ENCODE assay signal across 10 mouse cellular contexts in the genomic region with DNA sequence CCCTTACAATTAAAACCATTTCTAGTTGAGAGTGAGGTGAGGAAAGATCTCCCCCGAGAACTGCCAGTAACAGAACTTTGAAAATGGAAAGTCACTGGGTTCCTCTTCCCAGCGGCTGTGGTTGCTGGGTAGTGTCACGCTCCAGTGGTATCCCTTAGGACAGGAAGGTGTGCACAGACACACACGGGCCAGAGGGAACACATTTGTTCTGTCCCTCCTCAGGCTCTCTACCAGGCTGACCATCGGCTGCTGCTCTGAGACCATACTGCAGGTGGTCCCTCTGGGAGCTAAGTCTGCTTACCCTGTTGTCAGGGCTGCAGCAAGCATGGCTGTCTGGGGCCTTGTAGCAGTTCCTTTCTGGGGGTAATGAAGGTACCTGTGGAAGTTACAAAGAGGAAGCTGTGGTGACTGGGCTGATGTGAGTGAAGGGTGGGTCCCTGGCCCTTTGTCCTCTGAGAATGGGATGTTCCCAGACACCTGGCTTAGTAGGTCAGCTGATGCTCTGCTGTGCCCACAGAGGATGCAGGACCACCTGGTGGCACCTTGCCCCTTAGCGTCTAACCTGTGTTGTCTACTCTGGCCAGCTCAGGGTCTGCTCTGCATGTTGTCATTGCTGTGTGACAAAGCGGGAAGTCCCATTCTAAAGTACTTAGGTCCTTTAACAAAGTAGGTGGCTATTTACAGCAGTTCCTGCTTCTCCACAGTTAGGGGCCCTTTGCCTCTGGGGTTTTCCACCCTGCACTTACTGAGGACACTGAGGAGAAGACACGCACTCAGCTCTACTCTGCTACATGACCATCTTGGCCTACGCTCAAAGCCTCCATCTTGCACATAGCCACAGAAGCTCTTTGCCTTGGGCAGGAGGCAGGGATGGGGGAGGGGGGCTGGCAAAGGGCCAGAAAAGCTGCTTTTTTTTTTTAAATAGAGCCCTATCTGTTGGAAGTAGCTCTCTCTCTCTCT.
DNase-seq lines count a peak whose midpoint lies in the region; ATAC-seq and TF ChIP-seq lines count a peak whose summit lies in the region.
"Had no signal": no experiment of that assay in that cellular context is flagged by ENCODE, and none has a peak within 500 bp of the region (broad histone marks: within the 10 kb centered on the region; RNA-seq: fewer than 3 reads in every experiment).

No protein-coding gene starts in this region.

- H3K4me1 ChIP-seq in heart, embryonic 10.5 days = peaks cover 13% of the 10 kb centered on the region
- H3K4me1 ChIP-seq in midbrain, embryonic 11.5 days (ENCODE audit: control insufficient read depth, insufficient read depth, low read length) = no peaks in the 10 kb centered on the region
- H3K4me1 ChIP-seq in midbrain, embryonic 16.5 days (ENCODE audit: control insufficient read depth, insufficient read depth, low read length) = no peaks in the 10 kb centered on the region
- peaks cover 0 to 1% of the 10 kb centered on the region in 2 experiments; a peak in 1 of 4 replicates for H3K4me1 ChIP-seq in liver, embryonic 14.5 days (replicated peaks; ENCODE audit: control insufficient read depth in 2 of 2, insufficient read depth in 2 of 2, low read length in 1 of 2)
- H3K4me1 ChIP-seq: embryonic facial prominence, embryonic 15.5 days had no signal

- H3K36me3 ChIP-seq in heart, embryonic 10.5 days = no peaks in the 10 kb centered on the region
- H3K36me3 ChIP-seq in midbrain, embryonic 11.5 days (ENCODE audit: control insufficient read depth, insufficient read depth, low read length) = no peaks in the 10 kb centered on the region
- H3K36me3 ChIP-seq in midbrain, embryonic 16.5 days (ENCODE audit: control insufficient read depth, insufficient read depth, low read length) = no peaks in the 10 kb centered on the region
- no peaks in the 10 kb centered on the region for H3K36me3 ChIP-seq in liver, embryonic 14.5 days (replicated peaks; ENCODE audit: control insufficient read depth, insufficient read depth, low read depth)
- H3K36me3 ChIP-seq: embryonic facial prominence, embryonic 15.5 days had no signal

- 71% methylated on average over 9 of the region's 9 CpGs for WGBS in heart, embryonic 10.5 days
- 81% methylated on average over 9 of the region's 9 CpGs for WGBS in midbrain, embryonic 11.5 days
- WGBS in midbrain, embryonic 16.5 days = 82% methylated on average over 9 of the region's 9 CpGs
- 43% methylated on average over 9 of the region's 9 CpGs for WGBS in liver, embryonic 14.5 days (ENCODE audit: insufficient replicate concordance)

- no peak for TF ChIP-seq CTCF in liver, embryonic 14.5 days (IDR thresholded peaks at IDR 0.05; ENCODE audit: low read depth)

- no peaks in the 10 kb centered on the region for H3K27me3 ChIP-seq in heart, embryonic 10.5 days (ENCODE audit: insufficient read depth, poor library complexity, severe bottlenecking)
- H3K27me3 ChIP-seq in midbrain, embryonic 11.5 days (ENCODE audit: control insufficient read depth, insufficient read depth, low read length) = no peaks in the 10 kb centered on the region
- no peaks in the 10 kb centered on the region for H3K27me3 ChIP-seq in midbrain, embryonic 16.5 days (ENCODE audit: control insufficient read depth, insufficient read depth, low read depth, low read length)
- H3K27me3 ChIP-seq in liver, embryonic 14.5 days (ENCODE audit: control insufficient read depth, insufficient read depth, low read length) = no peaks in the 10 kb centered on the region
- H3K27me3 ChIP-seq: embryonic facial prominence, embryonic 15.5 days had no signal

- TF ChIP-seq EP300 in liver, embryonic 14.5 days (IDR thresholded peaks at IDR 0.05; ENCODE audit: low read depth) = no peak

- no peak for DNase-seq in heart, embryonic 10.5 days (ENCODE audit: low spot score)
- DNase-seq in heart, adult 11 months = no peak
- DNase-seq in midbrain, embryonic 11.5 days (ENCODE audit: low spot score, missing footprints) = peak; percentile 56
- no peak for DNase-seq in liver, embryonic 14.5 days (ENCODE audit: low read depth in 3 of 3, low spot score in 3 of 3)
- DNase-seq in thymus, postnatal 14 days = peak; percentile 35
- DNase-seq in cerebellum, adult 9-10 months = no peak
- DNase-seq: kidney, postnatal 25 days had no signal

- H3K4me3 ChIP-seq in heart, embryonic 10.5 days = no peak overlapping the region
- H3K4me3 ChIP-seq in midbrain, embryonic 11.5 days (ENCODE audit: low read depth, low read length) = no peak overlapping the region
- H3K4me3 ChIP-seq in midbrain, embryonic 16.5 days (ENCODE audit: low read depth, low read length) = no peak overlapping the region
- H3K4me3 ChIP-seq in liver, embryonic 14.5 days (ENCODE audit: insufficient read depth in 1 of 2, low read depth in 2 of 2, low read length in 2 of 2) = no peak overlapping the region
- H3K4me3 ChIP-seq: embryonic facial prominence, embryonic 15.5 days had no signal

- no peak overlapping the region for H3K4me2 ChIP-seq in midbrain, embryonic 11.5 days
- H3K4me2 ChIP-seq in midbrain, embryonic 16.5 days (ENCODE audit: low read length) = no peak overlapping the region
- no peak overlapping the region for H3K4me2 ChIP-seq in liver, embryonic 14.5 days (ENCODE audit: low read depth)
- H3K4me2 ChIP-seq: embryonic facial prominence, embryonic 15.5 days had no signal

- no peak overlapping the region for H3K9ac ChIP-seq in midbrain, embryonic 11.5 days (ENCODE audit: low read length)
- no peak overlapping the region for H3K9ac ChIP-seq in midbrain, embryonic 16.5 days (ENCODE audit: low read depth, low read length)
- no peak overlapping the region for H3K9ac ChIP-seq in liver, embryonic 14.5 days (replicated peaks)
- H3K9ac ChIP-seq: embryonic facial prominence, embryonic 15.5 days had no signal

- ATAC-seq in midbrain, embryonic 11.5 days (ENCODE audit: low FRiP score) = no peak
- no peak for ATAC-seq in midbrain, embryonic 16.5 days
- ATAC-seq in liver, embryonic 14.5 days (ENCODE audit: insufficient read depth) = peak; percentile 15
- ATAC-seq in cerebellum, adult (ENCODE audit: insufficient number of reproducible peaks, low FRiP score, low TSS enrichment) = no peak

- H3K9me3 ChIP-seq in heart, embryonic 10.5 days = no peaks in the 10 kb centered on the region
- no peaks in the 10 kb centered on the region for H3K9me3 ChIP-seq in midbrain, embryonic 11.5 days (ENCODE audit: control insufficient read depth, low read length)
- H3K9me3 ChIP-seq in midbrain, embryonic 16.5 days (replicated peaks; ENCODE audit: control insufficient read depth, low read length, poor library complexity, severe bottlenecking) = no peaks in the 10 kb centered on the region
- H3K9me3 ChIP-seq in liver, embryonic 14.5 days (ENCODE audit: control insufficient read depth, low read length) = no peaks in the 10 kb centered on the region
- H3K9me3 ChIP-seq: embryonic facial prominence, embryonic 15.5 days had no signal

- 0 out of 2 replicates have a peak overlapping the region, but pooled peaks have one; percentile 22 for H3K27ac ChIP-seq in heart, embryonic 10.5 days
- no peak overlapping the region for H3K27ac ChIP-seq in midbrain, embryonic 11.5 days (ENCODE audit: low read depth, low read length)
- H3K27ac ChIP-seq in midbrain, embryonic 16.5 days (ENCODE audit: low read length) = no peak overlapping the region
- no peak overlapping the region for H3K27ac ChIP-seq in liver, embryonic 14.5 days
- H3K27ac ChIP-seq: embryonic facial prominence, embryonic 15.5 days had no signal

Comparison
In these comparisons a context has a peak if more than half of its experiments do, and no peak if none do; other contexts are left out.
1. DNase-seq: peak in midbrain, embryonic 11.5 days (single experiment) and thymus, postnatal 14 days (single experiment); none in heart, embryonic 10.5 days (single experiment), heart, adult 11 months (single experiment), liver, embryonic 14.5 days (0 of 3) and cerebellum, adult 9-10 months (single experiment).